Mouse (Mus musculus): ENCODE measurements around the gene Tcap.

Gene Tcap

DNA sequence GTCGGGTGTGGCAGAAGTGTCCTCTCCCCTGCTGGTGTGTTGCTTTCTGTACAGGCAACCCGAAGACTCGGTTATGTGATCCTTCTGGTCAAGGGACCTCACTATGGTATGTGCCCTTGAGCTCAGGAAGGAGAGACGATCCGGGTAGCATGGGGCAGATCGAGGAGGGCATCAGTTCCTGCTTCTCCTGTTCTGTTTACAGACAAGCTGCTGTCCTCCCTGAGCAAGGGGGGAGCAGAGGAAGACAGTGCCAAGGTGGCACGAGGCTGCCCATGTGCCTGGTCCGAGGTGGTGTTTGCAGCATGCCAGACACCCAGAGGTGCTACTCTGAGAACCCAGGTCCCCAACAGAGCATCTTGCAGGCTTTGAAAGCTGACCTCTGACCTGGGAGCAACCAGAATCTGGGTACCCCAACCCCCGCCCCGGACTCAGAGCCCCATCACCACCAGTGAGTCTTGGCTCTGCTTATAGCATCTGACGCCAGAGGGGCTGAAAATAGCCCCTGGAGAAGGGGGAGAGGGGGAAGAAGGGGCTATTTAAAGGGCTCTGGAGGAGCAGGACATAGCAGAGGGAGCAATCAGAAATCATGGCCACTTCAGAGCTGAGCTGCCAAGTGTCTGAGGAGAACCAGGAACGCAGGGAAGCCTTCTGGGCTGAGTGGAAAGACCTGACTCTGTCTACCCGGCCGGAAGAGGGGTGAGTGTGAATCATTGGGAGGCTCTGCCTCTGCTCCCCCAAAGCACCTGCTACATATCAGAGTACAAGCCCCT is at the start of gene Tcap:
TSS of gene Tcap (plus strand) at position 551 of the 770 bp plus-strand sequence.
- no peak for DNase-seq (ENCODE audit: low spot score in 2 of 2)

DNA sequence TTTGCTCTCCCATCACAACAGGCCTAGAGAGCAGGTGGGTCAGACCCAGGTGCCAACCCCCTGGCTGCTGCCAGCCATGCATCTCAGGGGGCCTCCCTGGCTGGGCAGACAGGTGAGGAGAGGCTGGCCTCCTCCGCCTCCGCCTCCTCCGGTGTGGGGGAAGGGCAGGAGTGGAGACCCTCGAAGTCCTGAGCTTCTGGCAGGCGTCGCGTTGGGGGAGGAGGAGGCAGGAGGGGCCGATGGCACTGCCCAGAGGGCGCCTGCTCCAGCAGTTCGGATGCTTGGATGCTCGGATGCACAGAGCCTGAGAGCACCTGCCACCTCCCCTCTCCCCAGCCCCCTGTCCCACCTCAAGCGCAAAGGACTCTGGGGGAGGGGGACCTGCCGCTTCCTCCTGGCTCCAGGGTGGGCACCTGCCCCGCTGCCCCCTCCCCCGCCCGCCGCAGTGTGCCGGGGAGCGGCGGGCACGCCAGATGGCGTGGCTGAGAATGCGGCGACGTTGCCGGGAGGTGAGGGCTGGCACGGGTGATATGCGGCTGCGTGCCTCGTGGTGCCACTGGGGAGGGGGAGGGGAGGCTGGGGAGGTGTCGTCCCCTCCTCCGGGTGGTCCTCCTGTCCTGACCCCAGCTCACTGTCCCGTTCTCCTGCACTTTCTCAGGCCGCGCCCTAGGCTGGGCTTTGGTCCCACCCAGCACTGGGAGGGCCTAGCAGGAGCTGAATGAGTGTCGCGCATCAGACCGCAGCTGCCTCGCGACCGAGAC is 49.5 kb upstream of the Tcap start:
- DNase-seq (ENCODE audit: low spot score in 2 of 2), result no peak

DNA sequence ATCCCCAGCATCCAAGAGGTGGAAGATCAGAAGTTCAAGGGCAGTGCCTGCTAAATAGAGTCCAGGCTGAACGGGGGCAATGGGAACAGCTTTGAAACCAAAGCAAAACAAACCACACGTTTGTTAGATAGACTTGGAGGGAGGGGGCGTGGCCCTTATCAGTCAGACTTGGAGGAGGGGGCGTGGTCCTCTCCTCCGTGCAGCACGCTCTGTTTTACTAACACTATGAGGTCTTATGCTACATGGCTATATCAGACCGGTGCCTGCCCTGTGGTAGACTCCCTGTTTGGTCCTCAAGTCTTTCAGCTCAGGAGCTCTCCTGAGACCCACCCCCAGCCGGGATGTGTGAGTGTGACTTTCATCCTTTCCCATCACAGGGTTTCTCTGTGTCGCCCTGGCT is 48.4 kb upstream of the Tcap start:
- no peak for DNase-seq (ENCODE audit: low spot score in 2 of 2)

DNA sequence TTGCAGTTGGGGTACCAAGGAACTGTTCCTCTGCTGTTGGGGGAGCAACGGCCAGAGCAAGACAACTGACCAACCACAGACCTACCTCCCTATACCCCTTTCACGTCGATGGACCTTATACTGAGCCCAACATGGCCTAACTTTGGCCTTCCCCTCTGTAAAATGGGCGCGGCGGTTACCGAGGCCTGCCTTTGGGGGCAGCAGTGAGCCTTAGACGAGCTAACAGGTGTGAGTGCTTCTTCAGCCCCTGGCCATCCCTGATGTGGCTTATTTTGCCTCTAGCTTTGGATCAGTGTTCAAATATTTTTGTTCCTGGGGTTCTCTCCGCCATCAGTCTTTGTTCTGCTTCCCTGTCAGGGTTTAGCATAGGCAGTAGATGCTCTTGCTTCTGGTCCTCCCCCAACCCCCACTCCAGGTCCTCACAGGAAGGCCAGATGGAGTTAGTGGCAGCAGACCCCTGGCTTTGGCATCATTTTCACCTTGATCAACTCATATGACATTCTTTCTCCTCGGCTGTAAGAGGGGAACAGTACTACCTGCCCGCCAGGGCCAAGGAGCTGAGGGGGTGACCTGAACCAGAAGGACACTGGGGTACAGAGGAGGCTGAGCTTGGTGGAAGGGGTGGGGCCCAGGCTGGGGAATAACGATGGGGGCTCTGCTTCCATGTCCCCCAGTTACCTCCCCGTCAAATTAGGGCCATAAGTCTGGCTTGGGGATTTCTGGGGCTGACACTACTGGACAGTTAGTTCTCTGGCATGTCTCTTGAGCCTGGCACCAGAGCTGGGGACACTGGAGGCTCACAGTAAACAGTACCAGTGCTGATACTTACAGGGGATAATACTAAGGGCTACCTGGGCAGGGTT is 47.1 kb upstream of the Tcap start:
- peak in 1 of 2 experiments; percentile 45 for DNase-seq (ENCODE audit: low spot score in 2 of 2)

DNA sequence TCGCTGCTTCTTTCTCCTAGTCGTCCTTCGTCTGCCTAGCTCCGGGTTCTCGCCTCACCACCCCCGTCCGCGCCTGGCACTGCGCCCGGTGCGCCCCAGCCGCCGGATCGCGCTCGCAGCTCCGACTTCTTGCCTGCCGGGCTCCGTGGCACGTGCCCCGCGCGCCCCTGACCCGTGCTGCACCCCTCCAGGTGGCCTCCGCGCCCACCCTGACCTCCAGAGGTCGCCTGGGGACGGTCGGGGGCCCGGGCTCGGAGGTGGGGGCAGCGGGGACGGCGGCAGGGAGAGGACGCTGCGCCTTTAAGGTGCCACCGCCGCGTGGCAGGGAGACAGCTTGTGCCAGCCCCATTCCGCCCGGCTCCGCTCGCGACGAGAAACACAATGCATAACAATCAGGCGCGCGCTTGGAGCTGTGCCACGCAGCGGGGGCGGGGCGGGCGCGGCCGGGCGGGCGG is 45.1 kb upstream of the Tcap start:
- no peak for DNase-seq (ENCODE audit: low spot score in 2 of 2)

DNA sequence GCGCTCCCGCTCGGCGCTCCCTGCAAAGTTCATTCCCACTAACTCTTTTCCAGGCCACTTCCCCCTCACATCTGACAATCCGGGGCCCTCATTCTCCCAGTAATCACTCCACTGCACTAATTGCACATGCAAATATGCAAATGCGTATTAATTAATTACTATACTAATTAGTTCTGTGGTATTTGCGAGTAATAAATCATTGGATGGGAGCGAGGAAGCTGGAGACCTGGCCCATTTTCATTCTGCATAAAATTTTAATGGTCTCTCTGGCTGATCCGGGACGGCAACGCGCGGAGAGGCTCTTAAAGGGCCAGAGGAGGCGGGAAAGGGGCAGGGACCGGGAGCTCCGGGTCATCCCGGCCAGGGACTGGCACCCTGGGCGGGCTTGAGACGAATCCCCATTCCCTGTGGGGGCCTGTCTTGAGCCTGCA is 44.5 kb upstream of the Tcap start:
- no peak for DNase-seq (ENCODE audit: low spot score in 2 of 2)

DNA sequence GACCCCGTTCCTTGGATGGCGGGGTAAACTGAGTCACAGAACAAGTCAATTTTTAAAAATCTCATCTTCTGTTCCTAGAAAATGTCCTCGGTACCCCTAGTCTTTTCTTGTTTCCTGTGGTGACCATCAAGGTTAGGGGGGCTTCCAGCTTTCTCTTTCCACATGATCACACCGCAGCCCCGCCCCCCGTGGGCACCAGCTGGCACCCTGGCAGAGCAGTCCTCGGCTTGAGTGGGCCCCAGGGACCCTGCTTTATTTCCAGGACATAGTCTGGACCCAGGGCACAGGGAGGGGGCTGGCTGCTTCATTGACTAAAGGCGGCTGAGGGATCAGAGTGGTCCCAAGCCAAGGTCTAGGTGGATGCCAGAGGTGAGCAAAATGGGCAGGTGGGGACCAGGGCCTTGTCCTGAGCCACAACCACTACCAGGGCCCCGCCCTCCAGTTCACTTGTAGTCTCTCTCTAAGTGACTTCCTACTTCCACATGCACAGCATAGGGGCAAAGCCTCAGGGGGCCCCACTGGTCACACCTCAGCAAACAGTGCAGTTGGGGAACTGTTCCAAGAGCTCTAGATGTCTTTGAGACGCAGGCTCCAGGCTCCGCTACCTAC is 43.8 kb upstream of the Tcap start:
- peak in 1 of 2 experiments; percentile 21 for DNase-seq (ENCODE audit: low spot score in 2 of 2)

DNA sequence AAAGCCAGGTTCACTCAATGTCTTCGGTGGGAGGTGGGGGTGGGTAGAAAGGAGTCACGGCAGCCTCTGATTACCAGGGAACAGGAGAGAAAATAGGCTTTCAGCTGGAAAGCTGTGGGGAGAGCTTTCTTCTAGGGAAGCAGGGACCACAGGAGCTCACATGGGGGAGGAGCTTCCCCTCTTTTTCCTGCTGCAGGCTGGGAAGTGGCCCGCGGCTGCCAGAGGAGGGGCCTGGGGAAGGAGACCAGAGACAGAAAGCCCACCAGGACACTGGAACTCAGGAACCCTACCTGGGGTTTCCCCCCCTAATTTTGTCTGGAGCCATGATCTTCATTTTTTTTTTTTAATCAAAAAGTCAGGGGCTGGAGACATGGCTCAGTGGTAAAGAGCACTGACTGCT is 43.0 kb upstream of the Tcap start:
- DNase-seq (ENCODE audit: low spot score in 2 of 2), result no peak

DNA sequence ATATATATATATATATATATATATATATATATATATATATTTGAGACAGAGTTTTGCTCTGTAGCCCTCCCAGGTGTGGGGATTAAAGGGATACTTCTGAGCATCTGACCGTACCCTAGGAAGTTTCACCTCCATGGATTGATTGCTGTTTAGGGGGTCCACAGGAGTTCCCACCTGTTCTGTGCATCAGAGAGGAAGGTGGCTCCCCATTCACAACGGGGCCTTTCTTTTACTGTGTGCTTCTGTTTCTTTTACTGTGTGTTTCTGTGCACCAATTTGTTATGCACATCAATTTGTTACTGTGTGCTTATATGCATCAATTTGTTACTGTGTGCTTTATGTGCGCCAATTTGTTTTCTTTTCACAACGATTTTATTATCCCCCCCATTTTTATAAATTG is 42.4 kb upstream of the Tcap start:
- DNase-seq (ENCODE audit: low spot score in 2 of 2), result no peak

DNA sequence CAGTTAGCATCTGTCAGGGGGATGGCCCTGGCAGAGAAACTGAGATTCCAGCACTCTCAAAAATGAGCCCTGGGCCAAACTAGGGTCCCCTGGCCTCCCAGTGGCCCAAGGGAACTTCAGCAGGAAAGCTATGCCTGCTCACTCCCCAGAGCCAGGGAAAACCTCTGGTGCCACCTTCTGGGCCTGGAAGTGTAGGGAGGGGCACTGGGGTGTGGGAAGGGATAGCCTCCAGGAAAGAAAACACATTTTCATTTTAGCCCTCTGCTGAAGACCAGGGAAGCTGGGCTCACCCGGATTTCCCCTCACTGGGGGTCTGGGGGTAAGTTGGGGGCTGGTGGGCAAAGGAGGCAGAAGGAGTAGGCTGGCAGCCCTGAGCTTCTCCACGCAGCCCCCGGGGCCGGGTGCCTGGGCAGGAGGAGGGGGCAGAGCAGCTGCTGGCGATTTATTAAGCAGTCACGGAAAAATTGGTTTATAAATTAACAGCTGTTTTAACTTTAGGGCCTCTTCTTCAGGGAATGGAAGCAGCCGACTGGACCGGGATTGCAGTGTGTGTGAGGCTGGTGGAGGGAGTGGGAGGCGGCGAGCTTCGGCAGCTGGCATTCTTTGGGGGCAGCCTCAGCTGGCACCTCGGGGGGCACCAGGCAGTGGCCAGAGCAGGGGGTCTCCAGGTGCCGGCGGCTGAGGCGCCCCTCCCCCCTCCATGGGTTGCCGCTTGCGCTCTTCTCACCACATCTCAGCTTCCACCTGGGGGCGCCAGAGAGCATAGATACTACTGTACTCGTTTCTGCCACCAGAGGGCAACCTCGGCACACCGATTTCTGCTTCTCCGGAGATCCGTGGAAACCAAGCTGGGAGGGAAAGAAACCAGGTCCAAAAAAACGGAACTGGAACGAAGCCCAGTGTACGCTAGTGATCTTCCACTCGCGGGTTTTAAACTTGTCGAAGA is 41.3 kb upstream of the Tcap start:
- peak; percentile 76 to 87 for DNase-seq (ENCODE audit: low spot score in 2 of 2)

DNA sequence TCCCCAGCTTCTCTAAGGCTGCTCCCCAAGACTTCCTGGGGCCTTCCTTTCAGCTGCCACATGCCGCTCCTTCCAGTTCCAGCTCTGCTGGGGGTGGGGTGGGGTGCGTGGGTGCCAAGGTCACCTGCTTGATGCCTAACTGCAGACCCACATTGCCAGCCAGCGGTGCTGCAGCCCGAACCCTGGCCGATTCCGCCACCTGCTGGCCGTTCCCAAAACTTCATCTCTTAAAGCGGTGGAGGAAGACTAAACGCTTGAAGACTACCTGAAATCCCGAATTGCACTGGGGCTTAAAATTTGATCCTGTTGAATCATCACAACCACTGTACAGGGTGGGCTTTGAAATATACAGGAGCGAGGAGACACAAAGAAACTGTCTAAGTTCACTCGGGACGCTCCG is 38.4 kb upstream of the Tcap start:
- DNase-seq (ENCODE audit: low spot score in 2 of 2), result peak; percentile 56 to 71

DNA sequence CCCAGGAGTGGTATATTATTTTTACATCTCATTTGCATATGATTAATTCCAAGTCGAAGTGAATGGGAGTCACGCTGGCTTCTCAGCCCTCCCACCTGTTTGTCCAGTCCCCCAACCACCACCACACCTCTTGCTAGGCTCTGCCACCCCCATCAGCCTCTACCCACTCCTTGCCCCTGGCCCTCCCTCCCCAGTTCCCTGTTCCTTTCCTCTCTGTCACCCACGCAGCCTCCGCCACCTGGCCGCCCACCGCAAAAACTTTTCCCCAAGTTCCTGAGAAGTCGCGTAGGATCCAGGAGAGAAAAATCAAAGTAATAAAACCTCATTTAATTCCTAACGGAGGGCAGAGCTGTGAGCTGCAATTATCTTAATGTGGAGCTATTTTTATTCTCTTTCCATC is 37.4 kb upstream of the Tcap start:
- DNase-seq (ENCODE audit: low spot score in 2 of 2), result no peak

DNA sequence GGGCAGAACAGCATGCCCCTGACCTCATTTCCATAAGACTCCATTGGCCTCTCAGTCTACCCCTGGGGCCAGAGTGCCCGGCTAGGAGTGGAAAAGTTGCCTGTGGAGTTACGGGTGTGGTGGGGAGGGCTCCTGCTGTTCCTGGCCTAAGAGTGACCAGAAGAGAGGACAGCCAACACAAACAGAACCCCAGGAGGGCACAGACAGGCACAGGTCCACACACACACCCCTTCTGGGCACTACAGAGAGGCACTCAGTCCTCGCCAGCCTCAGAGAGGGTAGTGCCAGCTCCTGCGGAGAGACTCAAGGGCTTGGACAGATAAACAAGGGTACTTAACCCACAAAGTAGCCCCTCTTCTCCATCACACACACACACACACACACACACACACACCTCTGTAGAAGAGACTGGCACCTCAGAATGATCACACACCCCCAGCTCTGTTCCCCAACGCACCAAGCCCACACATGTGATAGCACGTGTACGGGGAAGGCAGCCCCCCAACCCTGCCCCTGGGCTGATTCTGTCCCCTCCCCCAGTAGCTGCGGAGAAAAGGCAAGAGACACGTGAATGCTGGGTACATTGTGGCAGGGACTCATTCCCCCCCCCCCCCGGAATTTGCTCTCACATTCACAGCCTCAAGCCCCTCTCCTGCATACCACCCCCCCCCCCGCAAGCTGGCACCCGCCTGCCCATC is 36.1 kb upstream of the Tcap start:
- no peak for DNase-seq (ENCODE audit: low spot score in 2 of 2)

DNA sequence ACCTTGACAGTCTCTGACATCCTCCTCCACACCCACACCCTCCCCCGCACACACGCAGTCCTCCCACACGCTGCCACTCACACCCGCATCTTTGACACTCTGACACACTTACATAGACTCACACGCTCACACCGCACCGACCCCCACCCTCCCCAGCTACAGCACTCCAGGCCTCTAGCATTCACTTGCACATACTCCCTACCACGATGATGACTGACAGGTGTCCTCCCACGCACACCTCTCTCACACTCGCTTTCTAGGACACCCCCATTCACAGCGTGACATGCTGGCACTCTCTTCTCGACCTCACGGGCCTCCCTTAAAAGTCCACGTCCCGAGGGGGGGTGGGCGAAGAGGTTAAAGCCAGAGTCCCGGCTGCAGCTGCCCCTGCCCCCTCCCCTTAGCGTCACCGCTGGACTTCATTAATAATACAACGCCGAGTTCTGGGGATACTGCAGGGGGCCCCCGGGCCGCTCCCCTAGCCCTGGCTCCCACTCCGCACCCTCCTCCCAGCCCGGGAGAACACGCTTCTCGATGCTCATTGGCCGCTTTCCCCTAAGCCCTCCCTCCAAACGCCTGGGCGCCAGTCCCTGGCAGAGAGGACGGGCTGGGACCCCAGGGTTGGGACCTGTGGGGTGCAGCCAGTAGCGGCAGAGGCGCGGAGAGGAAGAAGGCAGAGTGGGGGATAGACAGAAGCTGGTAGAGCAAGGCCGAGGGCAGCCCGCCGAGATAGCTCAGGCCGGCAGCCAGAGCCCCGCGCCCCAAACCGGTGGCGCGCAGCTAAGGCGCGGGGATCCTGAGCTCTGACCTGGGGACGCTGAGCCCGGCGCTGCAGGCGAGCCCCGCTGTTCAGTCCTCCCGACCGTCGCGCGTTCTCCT is 35.3 kb upstream of the Tcap start, which contains the start of gene Ppp1r1b:
TSS of gene Ppp1r1b (plus strand) at position 322 of the 879 bp plus-strand sequence.
- DNase-seq (ENCODE audit: low spot score in 2 of 2), result no peak

DNA sequence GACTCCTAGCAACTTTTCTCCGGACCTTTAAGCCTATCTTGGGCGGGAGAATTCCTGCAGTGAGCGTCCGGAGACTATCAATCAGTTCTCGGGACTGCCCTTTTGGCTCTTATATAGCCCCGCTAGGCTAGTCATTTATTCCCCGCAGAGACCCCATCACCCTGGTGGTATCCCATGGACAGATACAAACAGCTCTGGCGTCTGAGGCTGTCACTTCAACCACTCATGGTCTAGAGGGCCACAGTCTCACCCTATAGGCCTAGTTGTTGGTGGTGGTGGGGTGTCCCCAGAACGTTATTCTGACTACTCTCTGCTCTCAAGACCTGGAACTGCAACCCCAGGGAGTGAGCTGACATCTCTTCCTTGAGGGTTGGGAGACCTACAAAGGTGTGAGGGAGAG is 34.3 kb upstream of the Tcap start:
- no peak for DNase-seq (ENCODE audit: low spot score in 2 of 2)

DNA sequence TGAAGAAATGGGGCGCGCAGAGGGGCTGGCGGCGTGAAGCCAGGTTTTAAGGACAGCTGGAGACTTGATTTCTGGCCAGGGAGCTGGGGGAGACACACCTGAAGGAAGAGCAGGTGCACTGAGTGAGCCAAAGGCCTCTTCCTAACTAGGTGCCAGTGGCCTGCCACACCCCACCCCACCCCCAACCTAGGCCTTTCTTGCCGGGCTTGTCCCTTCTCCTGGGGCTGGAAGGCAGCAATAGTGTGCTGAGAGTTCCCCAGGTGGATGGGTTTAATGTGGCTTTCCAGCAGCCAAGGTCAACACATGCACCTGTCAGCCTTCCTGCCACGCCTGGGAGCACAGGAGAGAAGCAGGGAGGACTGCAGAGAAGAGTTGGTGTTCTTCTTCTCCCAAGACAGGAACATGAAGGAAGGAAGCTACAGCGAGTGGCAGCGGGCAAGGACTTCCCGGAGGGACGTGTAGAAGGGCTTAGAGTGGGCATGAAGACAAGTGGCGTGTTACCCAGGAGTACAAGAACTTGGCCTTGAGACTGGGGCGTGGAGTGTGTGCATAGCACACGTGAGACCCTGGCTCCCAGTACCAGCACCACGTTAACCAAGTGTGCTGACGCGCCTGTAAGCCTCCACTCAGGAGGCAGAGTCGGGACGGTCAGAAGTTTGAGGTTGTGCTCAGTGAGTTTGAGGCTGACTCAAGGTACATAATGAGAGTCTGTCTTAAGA is 31.2 kb upstream of the Tcap start:
- no peak for DNase-seq (ENCODE audit: low spot score in 2 of 2)

DNA sequence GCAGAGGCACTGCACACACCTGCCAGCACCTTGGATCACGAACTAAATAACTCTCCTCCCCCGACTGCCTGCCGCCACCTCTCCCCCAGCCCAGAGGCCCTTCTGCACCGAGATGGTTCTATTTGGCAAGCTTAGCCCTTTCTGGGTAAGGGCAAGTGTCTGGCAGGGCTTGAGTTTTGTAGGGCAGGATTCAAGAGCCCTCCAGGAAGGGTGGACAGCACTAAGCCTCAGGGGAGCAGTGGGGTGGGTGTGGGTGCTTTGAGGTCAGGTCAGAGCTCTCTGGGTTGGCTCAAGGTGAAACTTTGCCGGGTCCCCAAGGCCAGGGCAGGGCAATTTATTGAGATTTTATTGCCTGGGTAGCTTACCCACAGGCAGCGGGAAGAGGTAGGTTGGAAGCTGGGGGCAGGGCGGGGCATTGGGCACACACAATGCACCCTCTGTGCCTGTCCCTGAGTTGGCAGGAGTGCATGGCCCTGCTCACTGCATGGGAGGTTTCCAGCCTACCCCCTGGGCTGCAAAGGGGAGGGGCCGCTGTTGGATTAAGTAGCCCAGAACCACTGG is 29.9 kb upstream of the Tcap start:
- no peak for DNase-seq (ENCODE audit: low spot score in 2 of 2)

DNA sequence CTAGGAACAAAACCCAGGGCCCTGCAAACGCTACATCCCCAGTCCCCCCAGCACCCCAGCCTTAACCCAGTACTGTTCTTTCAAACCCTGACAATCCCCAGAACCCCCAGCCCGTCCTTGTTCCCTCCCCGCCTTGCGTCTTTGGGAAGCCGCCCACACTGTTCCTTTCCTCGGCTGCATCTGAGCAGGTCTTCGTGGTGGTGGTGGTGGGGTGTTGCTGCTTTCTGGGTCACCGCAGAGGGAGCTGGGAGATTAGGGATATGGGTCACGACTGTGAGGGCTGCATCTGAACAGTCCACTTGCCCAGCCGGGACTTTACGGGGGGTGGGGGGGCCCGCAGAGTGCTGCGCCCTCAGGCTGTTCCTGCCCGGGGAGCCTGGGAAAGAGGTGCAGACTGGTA is 29.2 kb upstream of the Tcap start:
- no peak for DNase-seq (ENCODE audit: low spot score in 2 of 2)
